Mouse (Mus musculus) cortical plate, adult 2 months (tissue): ENCODE measurements around the gene Erc2. TPM values are rescaled to one million over a fixed set of nuclear protein-coding genes. Genes with fewer than 3 reads are reported as not detected.

ENCODE experiments used
- H3K27ac ChIP-seq: fragments of 200-500 bp; 2 replicates; pipeline ENCODE4 v1.5.1; 2012; ENCODE audit warnings: low read length, control low read depth, inconsistent platforms; ENCODE audit not compliant: insufficient read depth
- H3K4me1 ChIP-seq: fragments of 200-500 bp; 2 replicates; pipeline ENCODE4 v1.6.1; 2011; ENCODE audit warnings: low read length; ENCODE audit not compliant: control insufficient read depth, insufficient read depth
- H3K4me3 ChIP-seq: fragments of 200-500 bp; 2 replicates; pipeline ENCODE4 v1.5.1; 2011; ENCODE audit warnings: mild to moderate bottlenecking, low read length, control low read depth; ENCODE audit not compliant: insufficient read depth
- CTCF ChIP-seq: fragments of 200-500 bp; IDR thresholded peaks from 2 replicates; pipeline ENCODE4 v1.5.1; 2011; ENCODE audit warnings: mild to moderate bottlenecking, control low read depth, low read length; ENCODE audit not compliant: insufficient read depth; ENCODE audit errors: extremely low read depth
- POLR2A ChIP-seq: fragments of 200-500 bp; IDR thresholded peaks from 2 replicates; pipeline ENCODE4 v1.6.1; 2011; ENCODE audit warnings: mild to moderate bottlenecking, low read length, control low read depth; ENCODE audit not compliant: insufficient read depth; ENCODE audit errors: extremely low read depth
- polyA plus RNA-seq: library from polyadenylated mRNA; depleted of rRNA; stranded (reverse); fragments of >200 nt; gene quantifications from 2 replicates; pipeline ENCODE4 v1.2.3, GENCODE M21; 2012

Erc2 gene
- polyA plus RNA-seq, 1 experiment = 77.8 TPM

DNA sequence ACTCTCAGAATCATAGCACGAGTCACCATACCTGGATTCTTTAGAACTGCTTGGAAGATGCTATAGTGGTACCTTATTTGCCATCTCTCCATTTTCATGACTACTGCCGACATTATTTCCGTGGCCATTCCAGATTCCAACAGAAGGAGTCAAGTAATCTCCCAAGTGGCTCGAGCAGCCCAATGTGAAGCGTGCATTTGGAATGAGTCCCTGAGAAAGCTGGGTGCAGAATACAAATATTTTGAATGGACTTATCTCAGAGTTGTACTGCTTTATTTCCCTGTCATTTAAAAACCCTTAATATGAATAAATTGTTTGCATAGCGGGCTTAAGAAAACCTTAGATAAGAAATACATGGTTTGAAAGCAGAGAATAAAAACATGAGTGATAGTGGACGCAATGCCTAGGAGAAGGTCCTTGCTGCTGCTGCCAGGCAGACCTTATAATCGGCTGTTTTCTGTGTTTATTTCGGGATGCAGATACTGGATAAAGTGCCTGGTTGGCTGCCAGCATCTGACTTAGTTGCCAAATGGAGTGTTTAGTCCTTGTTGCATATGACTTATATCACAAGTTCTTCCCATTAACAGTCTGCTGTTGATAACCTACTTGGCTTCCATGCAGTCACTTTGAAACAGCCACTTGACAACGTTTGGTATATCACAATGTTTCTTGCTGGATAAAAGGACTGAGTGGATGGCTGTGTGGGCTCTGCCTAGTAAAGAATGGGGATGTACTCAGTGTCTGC is 388.5 kb downstream of the Erc2 start:
- TF ChIP-seq CTCF (no peak), POLR2A (no peak)

DNA sequence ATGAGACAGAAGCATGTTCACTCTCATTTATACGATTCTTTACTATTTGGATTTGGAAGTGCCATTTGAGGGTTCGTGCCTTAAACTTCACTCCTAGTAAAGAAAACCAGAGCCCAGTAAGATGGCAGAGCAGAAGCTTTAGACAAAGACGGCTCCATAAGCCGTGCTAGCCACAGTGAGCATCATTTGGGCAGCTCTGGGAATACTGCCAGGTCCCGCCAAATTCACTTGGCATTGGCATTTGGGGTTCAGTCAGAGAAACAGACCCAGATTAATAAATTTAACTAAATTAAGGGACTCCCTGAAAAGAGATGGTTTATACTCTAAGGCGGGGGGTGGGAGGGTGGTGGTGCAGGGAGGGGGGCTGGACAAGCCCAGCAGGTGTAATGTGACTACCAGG is 401.0 kb downstream of the Erc2 start:
- H3K4me1 ChIP-seq = no peaks in the 10 kb centered on the region
- no peak for TF ChIP-seq CTCF
- no peak overlapping the region for H3K4me3 ChIP-seq
- no peak overlapping the region for H3K27ac ChIP-seq

More for the DNA sequence above, 388.5 kb downstream of the Erc2 start:
- Histone ChIP-seq H3K27ac (no peak overlapping the region), H3K4me1 (no peaks in the 10 kb centered on the region), H3K4me3 (no peak overlapping the region)

DNA sequence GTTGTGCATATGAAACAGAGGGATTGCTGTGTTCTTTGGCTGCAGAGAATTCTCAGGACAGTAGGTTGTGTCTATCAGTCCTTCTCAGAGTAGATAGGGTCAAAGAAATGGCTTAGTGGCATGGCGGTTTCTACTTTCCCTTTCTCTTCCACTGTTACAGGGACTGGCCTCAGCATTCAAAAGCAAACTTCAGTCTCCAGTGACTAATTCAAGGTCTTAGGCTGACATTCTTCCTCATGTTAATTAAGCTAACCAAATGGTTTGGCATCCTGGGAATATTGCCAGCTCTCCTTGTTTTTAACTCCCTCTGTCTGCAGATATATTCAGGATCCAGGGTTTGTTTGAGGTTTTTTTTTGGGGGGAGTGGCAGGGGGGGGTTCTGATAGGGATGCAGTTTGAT is 408.6 kb downstream of the Erc2 start:
- H3K4me3 ChIP-seq = no peak overlapping the region
- TF ChIP-seq POLR2A = no peak
- no peak for TF ChIP-seq CTCF
- no peaks in the 10 kb centered on the region; the same call in 1 of the 2 replicates for H3K4me1 ChIP-seq
- no peak overlapping the region for H3K27ac ChIP-seq

DNA sequence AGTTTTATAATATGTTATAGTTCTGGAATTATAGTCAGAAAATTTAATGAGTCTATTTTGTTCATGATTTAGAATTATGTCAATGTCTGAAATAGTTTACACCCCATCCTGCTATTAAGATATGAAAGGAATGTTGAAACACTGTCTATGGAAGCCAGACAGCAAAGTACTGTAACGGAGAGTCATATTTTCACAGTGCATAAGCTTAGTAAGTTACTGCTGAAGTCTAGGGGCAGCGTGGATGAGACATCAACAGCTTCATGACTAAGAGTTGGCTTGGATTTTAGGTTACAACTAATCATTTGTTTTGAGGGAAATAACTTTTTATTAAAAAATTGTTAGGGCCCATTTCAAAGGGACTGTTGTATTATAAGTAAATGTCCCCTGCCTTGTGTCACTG is 412.8 kb downstream of the Erc2 start:
- Histone ChIP-seq H3K4me1 (no peaks in the 10 kb centered on the region), H3K27ac (no peak overlapping the region), H3K4me3 (no peak overlapping the region)
- TF ChIP-seq POLR2A (no peak), CTCF (no peak)

DNA sequence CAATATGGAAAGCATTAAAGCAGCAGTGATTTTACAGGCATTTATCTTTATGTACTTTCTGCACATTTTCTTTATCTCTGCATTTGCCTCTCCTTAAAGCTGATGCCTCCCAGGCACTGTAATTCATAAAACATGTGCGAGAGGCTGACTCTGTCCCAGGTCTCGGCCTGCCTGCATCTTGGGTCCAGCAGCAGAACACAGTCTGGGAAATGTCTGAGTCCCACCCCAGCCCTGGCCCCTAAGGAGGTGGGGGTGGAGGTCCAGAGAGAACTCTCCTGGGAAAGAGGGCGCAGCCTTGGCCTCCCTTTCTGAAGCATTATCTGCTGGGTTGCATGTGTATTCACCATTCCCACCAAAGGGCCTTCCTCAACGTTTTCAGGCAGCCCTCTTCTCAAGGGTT is 420.9 kb downstream of the Erc2 start:
- no peak for TF ChIP-seq CTCF
- no peak for TF ChIP-seq POLR2A
- Histone ChIP-seq H3K4me1 (no peaks in the 10 kb centered on the region), H3K4me3 (no peak overlapping the region), H3K27ac (no peak overlapping the region)

DNA sequence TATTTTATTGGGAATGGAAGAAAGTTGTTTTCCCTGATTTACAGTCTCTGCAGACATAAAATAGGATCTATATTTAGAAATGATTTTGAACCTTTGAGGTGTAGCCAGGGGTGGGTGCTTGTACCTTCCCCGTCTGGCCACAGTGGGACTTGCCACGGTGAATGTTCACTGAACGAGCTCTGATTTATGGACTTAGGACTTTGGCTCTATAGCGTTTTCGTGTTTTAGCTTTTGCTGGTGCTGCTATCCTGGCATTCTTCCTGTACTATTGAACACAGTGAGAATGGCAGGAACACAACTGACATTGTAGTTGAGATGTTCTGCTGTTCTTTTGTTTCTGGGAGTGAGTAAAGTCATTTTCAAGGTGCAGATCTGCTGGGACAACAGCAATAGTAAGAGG is 429.4 kb downstream of the Erc2 start:
- Histone ChIP-seq H3K4me3 (no peak overlapping the region), H3K4me1 (no peaks in the 10 kb centered on the region), H3K27ac (no peak overlapping the region)
- TF ChIP-seq CTCF = no peak
- no peak for TF ChIP-seq POLR2A

DNA sequence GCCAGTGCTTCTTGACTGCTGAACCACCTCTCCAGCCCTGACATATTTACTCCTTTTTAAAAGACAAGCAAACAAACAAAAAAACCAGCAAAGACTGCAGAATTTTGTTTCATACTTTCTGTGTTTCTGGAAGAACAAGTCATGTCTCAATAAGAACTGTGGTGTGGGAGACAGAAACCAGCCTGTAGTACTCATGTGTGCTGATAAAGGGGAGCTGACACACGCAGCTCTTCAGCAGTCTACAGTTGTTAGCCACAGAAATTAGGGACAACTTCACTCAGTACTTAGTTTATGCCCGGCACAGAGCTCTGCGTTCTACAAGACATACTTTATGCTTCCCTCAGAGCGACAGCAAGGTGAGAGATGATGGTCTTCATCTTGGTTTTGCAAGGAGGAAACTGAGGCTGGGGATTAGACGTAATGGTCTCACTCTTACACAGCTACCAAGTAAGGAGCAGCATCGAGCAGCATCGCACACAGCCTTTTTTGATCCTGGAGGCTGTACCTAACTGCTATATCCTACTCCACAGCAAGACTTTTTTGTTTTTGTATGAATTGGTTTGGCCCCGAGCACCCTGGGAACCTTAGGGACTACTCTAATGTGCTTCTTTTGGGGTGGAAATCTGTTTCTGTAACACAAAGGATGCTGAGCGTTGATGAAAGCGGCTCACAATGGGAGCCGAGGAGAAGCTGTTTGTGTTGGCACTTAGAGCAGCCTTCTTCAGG is 435.1 kb downstream of the Erc2 start:
- no peak overlapping the region for H3K4me3 ChIP-seq
- H3K27ac ChIP-seq = no peak overlapping the region
- peaks cover 7% of the 10 kb centered on the region; the same call in 1 of the 2 replicates for H3K4me1 ChIP-seq
- no peak for TF ChIP-seq CTCF
- TF ChIP-seq POLR2A = no peak

DNA sequence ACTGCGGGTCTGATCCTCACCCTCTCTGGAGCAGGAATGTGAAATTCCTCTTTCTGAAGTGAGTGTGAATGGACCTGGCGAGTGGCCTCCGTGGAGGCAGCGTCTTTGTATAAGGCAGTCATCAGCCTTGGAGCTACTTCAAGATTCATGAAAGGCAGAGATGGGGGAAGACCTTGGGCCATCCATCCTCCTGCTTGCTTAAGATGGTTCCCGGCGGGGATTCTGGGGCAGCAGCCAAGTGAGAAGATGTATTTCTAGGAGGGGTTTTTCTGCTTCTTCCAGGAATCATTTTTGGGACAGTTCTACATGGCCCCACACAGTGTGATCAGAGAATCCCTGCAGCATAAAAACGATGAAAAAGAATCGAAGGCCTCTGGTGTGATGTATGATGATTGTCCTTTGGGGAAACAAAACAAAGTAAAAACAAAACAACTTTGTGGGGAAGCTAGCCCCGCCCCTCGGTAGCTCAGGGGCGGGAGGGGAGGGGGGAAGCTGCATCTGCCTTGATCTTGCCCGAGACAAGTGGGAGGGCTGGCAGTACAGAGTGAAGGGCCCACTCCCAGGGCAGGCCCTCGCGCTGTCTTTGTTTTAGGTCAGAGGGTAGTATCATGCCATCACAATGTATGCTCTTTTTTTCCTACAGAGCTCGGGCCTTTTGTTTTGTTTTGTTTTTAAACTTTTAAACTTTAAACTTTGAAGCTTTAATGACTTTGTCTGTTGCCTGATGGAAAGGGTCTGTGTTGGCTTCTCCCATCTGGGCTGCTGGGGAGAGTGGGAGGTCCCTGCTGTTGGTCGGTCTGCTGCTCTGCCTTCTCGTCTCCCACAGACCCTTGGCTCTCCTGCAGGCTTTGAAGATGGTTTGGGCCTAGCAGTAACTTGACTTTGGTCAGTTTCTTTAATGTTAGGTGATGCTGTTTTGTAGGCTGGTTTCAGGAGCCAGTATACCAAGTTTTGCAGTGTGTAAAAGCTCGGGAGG is 435.9 kb downstream of the Erc2 start:
- TF ChIP-seq CTCF (no peak), POLR2A (no peak)
- peaks cover 7% of the 10 kb centered on the region; the same call in 1 of the 2 replicates for H3K4me1 ChIP-seq
- H3K4me3 ChIP-seq = no peak overlapping the region
- H3K27ac ChIP-seq = no peak overlapping the region

DNA sequence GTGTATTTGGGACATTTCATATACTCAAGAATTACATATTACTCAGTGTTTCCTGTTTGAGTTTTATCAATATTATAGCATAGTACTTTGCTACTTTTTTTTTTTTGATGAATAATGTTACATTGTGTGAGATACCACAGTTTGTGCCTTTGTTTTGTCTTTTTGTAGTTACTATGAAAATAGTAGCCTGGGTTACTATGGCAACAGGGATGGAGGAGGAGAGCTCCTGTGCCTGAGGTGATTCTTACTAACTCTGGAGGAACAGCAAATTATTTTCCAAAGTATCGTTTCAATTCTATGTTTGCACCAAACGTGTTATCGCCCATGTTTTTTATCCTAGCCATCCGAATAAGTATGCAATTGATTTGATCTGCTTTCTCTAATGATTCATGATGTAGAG is 438.7 kb downstream of the Erc2 start:
- H3K27ac ChIP-seq = no peak overlapping the region
- H3K4me1 ChIP-seq = peaks cover 7% of the 10 kb centered on the region; the same call in 1 of the 2 replicates
- H3K4me3 ChIP-seq = no peak overlapping the region
- no peak for TF ChIP-seq POLR2A
- TF ChIP-seq CTCF = no peak
